Comparison of ENCODE assay signal across 11 mouse cellular contexts in the genomic region with DNA sequence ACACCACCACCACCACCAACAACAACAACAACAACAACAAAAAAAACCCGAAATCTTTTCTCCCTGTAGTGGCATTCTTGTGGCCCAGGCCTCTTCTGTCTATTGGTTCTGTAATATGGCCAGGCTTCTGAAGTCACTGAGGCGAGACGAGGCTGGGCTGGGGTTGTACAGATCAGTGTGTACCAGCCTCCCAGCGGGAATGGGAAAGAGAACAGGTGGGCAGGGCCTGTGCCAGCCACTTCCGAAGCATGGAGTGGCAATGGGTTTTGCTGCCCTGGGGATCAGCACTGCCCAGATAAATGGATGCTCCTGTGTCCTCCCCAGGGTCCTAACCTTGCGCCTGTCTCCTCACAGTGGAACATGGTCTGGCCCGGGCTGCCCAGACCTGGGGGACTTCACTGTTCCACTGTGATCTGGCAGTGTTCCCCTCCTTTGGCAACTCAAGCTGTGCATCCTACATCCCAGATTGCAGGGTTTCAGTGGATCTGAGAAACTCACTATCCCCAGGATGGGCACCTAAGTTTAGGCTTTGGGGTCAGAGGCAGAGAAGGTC. TPM values are rescaled to one million over a fixed set of nuclear protein-coding genes. Genes with fewer than 3 reads are reported as not detected.
DNase-seq lines count a peak whose midpoint lies in the region; ATAC-seq and TF ChIP-seq lines count a peak whose summit lies in the region.
"Had no signal": no experiment of that assay in that cellular context is flagged by ENCODE, and none has a peak within 500 bp of the region (broad histone marks: within the 10 kb centered on the region; RNA-seq: fewer than 3 reads in every experiment).

No protein-coding gene starts in this region.

- no peak for TF ChIP-seq EP300 in stomach, postnatal 0 days (optimal IDR thresholded peaks at IDR 0.05)

- WGBS in midbrain, embryonic 15.5 days: 74% methylated on average over 7 of the region's 7 CpGs
- 73% methylated on average over 7 of the region's 7 CpGs for WGBS in midbrain, embryonic 14.5 days
- WGBS in kidney, embryonic 15.5 days: 63% methylated on average over 7 of the region's 7 CpGs
- 81% methylated on average over 7 of the region's 7 CpGs for WGBS in stomach, postnatal 0 days

- DNase-seq in midbrain, embryonic 14.5 days: no peak
- DNase-seq in cerebellum, adult 9-11 months: peak; percentile 97
- no peak for DNase-seq in stomach, postnatal 0 days (ENCODE audit: low spot score)
- no peak for DNase-seq in right cerebral cortex, adult 2 months (ENCODE audit: low spot score in 2 of 2)
- no peak for DNase-seq in yolk sac, embryonic 10.5 days (ENCODE audit: low spot score)

- H3K4me3 ChIP-seq in midbrain, embryonic 15.5 days: no peak overlapping the region
- no peak overlapping the region for H3K4me3 ChIP-seq in midbrain, embryonic 14.5 days (replicated peaks; ENCODE audit: low read depth, low read length)
- no peak overlapping the region for H3K4me3 ChIP-seq in kidney, embryonic 15.5 days (replicated peaks)
- no peak overlapping the region for H3K4me3 ChIP-seq in stomach, postnatal 0 days (ENCODE audit: low read depth, low read length)
- H3K4me3 ChIP-seq: embryonic facial prominence, embryonic 15.5 days; liver, embryonic 15.5 days had no signal

- ATAC-seq in midbrain, embryonic 15.5 days (replicated peaks): peak; percentile 45; the same call in 1 of the 2 replicates
- ATAC-seq in midbrain, embryonic 14.5 days (ENCODE audit: low FRiP score, low TSS enrichment): no peak
- no peak; the same call in 1 of the 2 replicates for ATAC-seq in kidney, embryonic 15.5 days (replicated peaks; ENCODE audit: low FRiP score)
- peak; percentile 9; the same call in 1 of the 2 replicates for ATAC-seq in stomach, postnatal 0 days (ENCODE audit: low FRiP score, low TSS enrichment)
- ATAC-seq: CD4-positive, CD25-positive, alpha-beta regulatory T cell, adult 4 months had no signal

- H3K27ac ChIP-seq in midbrain, embryonic 15.5 days: no peak overlapping the region; the same call in 1 of the 2 replicates
- H3K27ac ChIP-seq in midbrain, embryonic 14.5 days (replicated peaks; ENCODE audit: low read depth, low read length): no peak overlapping the region
- H3K27ac ChIP-seq in kidney, embryonic 15.5 days: 0 out of 2 replicates have a peak overlapping the region, but pooled peaks have one; percentile 25
- H3K27ac ChIP-seq in stomach, postnatal 0 days (replicated peaks): no peak overlapping the region
- H3K27ac ChIP-seq: embryonic facial prominence, embryonic 15.5 days; liver, embryonic 15.5 days; macrophage had no signal

- H3K4me1 ChIP-seq in midbrain, embryonic 15.5 days: no peaks in the 10 kb centered on the region
- no peaks in the 10 kb centered on the region for H3K4me1 ChIP-seq in midbrain, embryonic 14.5 days (ENCODE audit: control insufficient read depth, insufficient read depth, low read length)
- peaks cover 9% of the 10 kb centered on the region; the same call in 1 of the 2 replicates for H3K4me1 ChIP-seq in kidney, embryonic 15.5 days
- no peaks in the 10 kb centered on the region for H3K4me1 ChIP-seq in stomach, postnatal 0 days (replicated peaks; ENCODE audit: control insufficient read depth, insufficient read depth)
- H3K4me1 ChIP-seq: embryonic facial prominence, embryonic 15.5 days; liver, embryonic 15.5 days had no signal

- H3K27me3 ChIP-seq in midbrain, embryonic 15.5 days (replicated peaks): no peaks in the 10 kb centered on the region
- no peaks in the 10 kb centered on the region for H3K27me3 ChIP-seq in midbrain, embryonic 14.5 days (ENCODE audit: control insufficient read depth, insufficient read depth, low read length)
- no peaks in the 10 kb centered on the region for H3K27me3 ChIP-seq in kidney, embryonic 15.5 days
- H3K27me3 ChIP-seq in stomach, postnatal 0 days (ENCODE audit: control insufficient read depth, insufficient read depth, low read length): no peaks in the 10 kb centered on the region
- H3K27me3 ChIP-seq: embryonic facial prominence, embryonic 15.5 days; liver, embryonic 15.5 days had no signal

- H3K4me2 ChIP-seq in midbrain, embryonic 15.5 days: no peak overlapping the region
- H3K4me2 ChIP-seq in midbrain, embryonic 14.5 days (ENCODE audit: low read length): no peak overlapping the region
- H3K4me2 ChIP-seq in kidney, embryonic 15.5 days: no peak overlapping the region
- no peak overlapping the region for H3K4me2 ChIP-seq in stomach, postnatal 0 days (replicated peaks; ENCODE audit: low read depth)
- H3K4me2 ChIP-seq: embryonic facial prominence, embryonic 15.5 days; liver, embryonic 15.5 days had no signal

- no peak for TF ChIP-seq CTCF in stomach, postnatal 0 days (IDR thresholded peaks at IDR 0.05; ENCODE audit: low read depth)

- no peak overlapping the region for H3K9ac ChIP-seq in midbrain, embryonic 15.5 days
- H3K9ac ChIP-seq in midbrain, embryonic 14.5 days (replicated peaks; ENCODE audit: low read length): no peak overlapping the region
- H3K9ac ChIP-seq in kidney, embryonic 15.5 days: no peak overlapping the region
- no peak overlapping the region for H3K9ac ChIP-seq in stomach, postnatal 0 days (ENCODE audit: low read length)
- H3K9ac ChIP-seq: embryonic facial prominence, embryonic 15.5 days; liver, embryonic 15.5 days had no signal

- no peaks in the 10 kb centered on the region for H3K36me3 ChIP-seq in midbrain, embryonic 15.5 days (replicated peaks)
- H3K36me3 ChIP-seq in midbrain, embryonic 14.5 days (ENCODE audit: control insufficient read depth, insufficient read depth, low read length): no peaks in the 10 kb centered on the region
- no peaks in the 10 kb centered on the region for H3K36me3 ChIP-seq in kidney, embryonic 15.5 days
- H3K36me3 ChIP-seq in stomach, postnatal 0 days (ENCODE audit: control insufficient read depth, insufficient read depth, low read length): no peaks in the 10 kb centered on the region
- H3K36me3 ChIP-seq: embryonic facial prominence, embryonic 15.5 days; liver, embryonic 15.5 days had no signal

- H3K9me3 ChIP-seq in midbrain, embryonic 15.5 days: no peaks in the 10 kb centered on the region
- no peaks in the 10 kb centered on the region for H3K9me3 ChIP-seq in midbrain, embryonic 14.5 days (ENCODE audit: control insufficient read depth, low read length)
- no peaks in the 10 kb centered on the region for H3K9me3 ChIP-seq in kidney, embryonic 15.5 days (replicated peaks)
- no peaks in the 10 kb centered on the region for H3K9me3 ChIP-seq in stomach, postnatal 0 days (ENCODE audit: control insufficient read depth, low read length)
- H3K9me3 ChIP-seq: embryonic facial prominence, embryonic 15.5 days; liver, embryonic 15.5 days had no signal

RNA-seq across cellular contexts. Expression of a gene that starts 48.6 kb away (rescaled TPM):
- polyA plus RNA-seq in midbrain, embryonic 15.5 days (2015; fragmentation: Nextera tagmentation; extraction: Ambion mirVana): 0.69 and 0.77 TPM in 2 replicates
- polyA plus RNA-seq in midbrain, embryonic 14.5 days (2014; fragmentation: Nextera tagmentation; extraction: Ambion mirVana): 0.47 and 0.81 TPM in 2 replicates
- polyA plus RNA-seq in kidney, embryonic 15.5 days (2015; fragmentation: Nextera tagmentation; extraction: Ambion mirVana): 56.5 and 62.0 TPM in 2 replicates
- polyA plus RNA-seq in stomach, postnatal 0 days (2015; fragmentation: Nextera tagmentation; extraction: Ambion mirVana): 0.93 and 1.8 TPM in 2 replicates
- polyA plus RNA-seq: CD4-positive, CD25-positive, alpha-beta regulatory T cell, adult 4 months; embryonic facial prominence, embryonic 15.5 days; macrophage had no signal

Comparison
In these comparisons a context has a peak if more than half of its experiments do, and no peak if none do; other contexts are left out.
1. ATAC-seq: peak in midbrain, embryonic 15.5 days (single experiment) and stomach, postnatal 0 days (single experiment); none in midbrain, embryonic 14.5 days (single experiment) and kidney, embryonic 15.5 days (single experiment).
2. RNA of a gene that starts 48.6 kb away (polyA plus RNA-seq): 56.5 to 62.0 TPM in kidney, embryonic 15.5 days; 0.93 to 1.8 TPM in stomach, postnatal 0 days, 0.69 to 0.77 TPM in midbrain, embryonic 15.5 days and 0.47 to 0.81 TPM in midbrain, embryonic 14.5 days; every median in the first group is over 10 times any median in the second.